Mouse (Mus musculus): ENCODE results near the gene Nsg2. TPM values are rescaled to one million over a fixed set of nuclear protein-coding genes. Genes with fewer than 3 reads are reported as not detected.
"Not testable (repeated sequence)": the region's sequence is repeated elsewhere in the genome, so short reads cannot be mapped to it uniquely, and the experiment has no call there.

Gene Nsg2
- under 1 TPM in 2 of 4 experiments, not detected in 2; 0.15 to 0.19 TPM for total RNA-seq (2022)

- DNase-seq (ENCODE audit: low spot score in 2 of 2): peak; percentile 12 to 48
These were observed at the start of gene Nsg2 for GRCm38 (mm10) chr11:32000281-32000680. Nsg2 (plus strand) TSS chr11:32000463.

DNA sequence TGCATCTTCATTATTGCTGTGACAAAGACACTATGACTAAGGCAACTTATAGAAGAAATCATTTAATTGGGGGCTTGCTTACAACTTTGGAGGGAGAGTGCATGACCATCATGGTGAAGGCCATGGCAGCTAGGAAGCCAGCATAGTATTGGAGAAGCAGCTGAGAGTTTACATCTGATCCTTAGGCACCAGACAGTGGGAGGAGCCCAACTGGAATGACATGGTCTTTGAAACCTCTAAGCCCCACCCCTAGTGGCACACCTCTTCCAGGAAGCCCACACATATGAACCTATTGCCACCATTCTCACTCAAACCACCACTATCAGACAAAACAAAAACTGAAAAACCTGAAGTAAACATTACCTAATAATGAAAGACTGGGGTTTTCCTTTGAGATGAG, 40.2 kb upstream of the Nsg2 start:
- DNase-seq (ENCODE audit: low spot score in 2 of 2): no peak

DNA sequence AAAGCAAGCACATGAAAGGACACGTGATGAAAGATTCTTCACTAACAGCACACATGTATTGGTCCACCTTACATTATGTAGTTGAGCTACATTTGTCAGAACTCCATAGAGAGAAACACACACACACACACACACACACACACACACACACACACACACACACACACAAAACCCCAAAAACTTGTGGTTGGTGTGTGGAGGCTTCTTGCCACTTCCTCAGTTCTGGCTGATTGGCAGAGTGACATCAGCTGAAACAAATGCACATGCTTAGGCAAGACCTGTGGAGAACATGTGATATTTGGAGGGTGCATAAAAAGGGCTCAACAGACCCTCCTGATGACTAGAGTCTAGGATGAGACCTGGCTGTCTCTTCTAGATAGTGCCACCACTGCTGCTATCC, 36.3 kb upstream of the Nsg2 start:
- no peak for DNase-seq (ENCODE audit: low spot score in 2 of 2)

DNA sequence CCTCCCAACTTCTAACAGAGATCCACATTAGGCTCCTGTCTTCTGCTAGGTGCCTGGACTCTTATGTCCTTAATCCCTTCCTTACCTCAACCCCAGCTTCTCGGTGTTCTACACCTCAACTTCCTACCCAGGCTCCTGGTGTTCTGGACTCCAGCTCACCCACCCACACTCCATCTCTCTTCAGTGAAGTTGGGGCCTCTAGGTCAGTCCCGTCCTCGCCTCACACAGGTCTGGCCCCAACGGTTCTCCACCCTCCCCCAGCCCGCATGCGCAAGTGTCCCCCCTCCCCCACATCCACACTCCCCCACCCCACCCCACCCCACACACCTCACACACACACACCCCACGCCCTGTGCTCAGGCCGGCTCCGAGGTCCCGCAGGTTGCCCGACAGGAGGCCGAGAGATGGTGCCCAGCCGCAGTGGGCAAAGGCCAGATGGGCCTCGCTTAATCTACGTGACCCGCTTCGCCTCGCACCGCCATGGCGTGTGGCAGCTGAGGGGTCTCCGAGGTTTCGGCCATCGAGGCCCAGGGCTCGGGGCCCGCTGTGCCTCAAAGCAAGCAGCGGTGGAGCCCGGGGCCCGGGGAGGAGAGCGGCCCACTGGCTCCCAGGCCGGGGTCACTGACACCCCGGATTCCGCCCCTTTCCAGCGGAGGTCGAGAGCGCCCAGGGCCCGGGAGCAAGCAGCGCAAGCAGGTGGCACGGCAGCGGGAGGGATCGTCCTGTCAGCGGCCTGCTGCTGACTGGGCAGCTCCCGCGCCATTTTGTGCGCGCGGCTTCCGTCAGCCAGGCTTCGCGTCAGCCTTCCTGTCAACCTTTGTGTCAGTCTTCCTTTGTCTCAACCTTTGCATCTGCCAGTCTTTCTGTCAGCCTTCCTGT, 34.8 kb upstream of the Nsg2 start, which contains the start of gene 4930524B15Rik:
Gene 4930524B15Rik, plus strand, starts transcription at position 337 of the 879 bp plus-strand sequence.
- DNase-seq (ENCODE audit: low spot score in 2 of 2): no peak

DNA sequence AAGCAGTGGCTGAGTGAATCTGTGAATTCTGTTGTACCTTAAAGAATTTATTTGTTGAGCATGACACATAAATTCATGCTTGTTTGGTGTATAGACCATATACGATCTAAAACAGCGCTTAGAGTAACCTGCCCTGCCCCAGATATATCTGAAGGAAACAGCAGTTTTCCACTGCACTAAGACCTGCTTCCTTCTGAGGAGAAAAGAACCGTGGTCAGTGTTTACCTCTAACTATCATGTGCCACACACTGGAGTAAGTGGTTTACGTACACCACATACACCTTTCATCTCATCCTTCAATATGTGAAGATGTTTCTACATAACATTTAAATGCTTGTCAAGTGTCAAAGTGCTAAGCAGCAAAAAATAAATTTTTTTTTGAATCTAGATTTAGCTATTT, 26.1 kb upstream of the Nsg2 start:
- no peak for DNase-seq (ENCODE audit: low spot score in 2 of 2)

GRCm38 (mm10) chr11:31974826-31975225, 25.4 kb upstream of the Nsg2 start:
- DNase-seq (ENCODE audit: low spot score in 2 of 2): no peak

DNA sequence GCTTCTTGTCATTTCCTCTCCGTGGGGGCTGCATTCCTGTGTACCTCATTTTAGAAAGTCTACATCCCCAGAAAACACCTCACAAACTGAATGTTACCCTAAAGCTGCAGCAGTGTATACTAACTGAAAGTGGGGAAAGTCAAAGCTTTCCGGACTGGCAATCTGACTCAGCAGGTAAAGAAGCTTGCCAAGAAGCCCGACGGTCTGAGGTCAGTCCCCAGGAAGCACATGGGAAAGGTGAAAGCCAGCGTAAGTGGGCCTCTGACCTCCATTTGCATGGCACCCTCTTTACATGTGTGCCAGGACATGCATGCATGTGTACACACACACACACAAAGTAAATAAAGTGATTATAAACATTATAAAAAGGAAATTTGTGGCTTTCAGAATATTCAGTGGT, 24.6 kb upstream of the Nsg2 start:
- DNase-seq (ENCODE audit: low spot score in 2 of 2): no peak

DNA sequence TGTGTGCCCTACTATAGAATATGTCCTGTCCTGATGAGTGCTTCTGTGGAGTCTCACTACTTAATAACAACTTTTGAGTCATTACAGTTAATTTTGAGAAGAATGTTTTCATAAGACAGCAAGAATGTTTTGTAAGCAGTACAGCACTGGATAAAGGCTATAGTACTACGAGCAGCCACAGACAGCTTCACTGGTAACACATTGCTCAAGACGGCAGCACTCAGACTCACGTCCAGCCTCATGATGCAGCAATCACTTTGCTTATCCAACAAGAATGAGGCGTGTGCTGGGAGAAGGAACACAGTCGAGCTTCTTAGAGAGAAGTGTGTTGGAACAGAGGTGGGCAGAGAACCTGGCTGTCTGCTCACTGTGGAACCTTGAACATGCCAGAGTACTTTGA, 24.1 kb upstream of the Nsg2 start:
- no peak for DNase-seq (ENCODE audit: low spot score in 2 of 2)

GRCm38 (mm10) chr11:31980089-31980488, 20.2 kb upstream of the Nsg2 start:
- not testable (repeated sequence) for DNase-seq (ENCODE audit: low spot score in 2 of 2)

GRCm38 (mm10) chr11:31981830-31982229, 18.4 kb upstream of the Nsg2 start:
- no peak for DNase-seq (ENCODE audit: low spot score in 2 of 2)

DNA sequence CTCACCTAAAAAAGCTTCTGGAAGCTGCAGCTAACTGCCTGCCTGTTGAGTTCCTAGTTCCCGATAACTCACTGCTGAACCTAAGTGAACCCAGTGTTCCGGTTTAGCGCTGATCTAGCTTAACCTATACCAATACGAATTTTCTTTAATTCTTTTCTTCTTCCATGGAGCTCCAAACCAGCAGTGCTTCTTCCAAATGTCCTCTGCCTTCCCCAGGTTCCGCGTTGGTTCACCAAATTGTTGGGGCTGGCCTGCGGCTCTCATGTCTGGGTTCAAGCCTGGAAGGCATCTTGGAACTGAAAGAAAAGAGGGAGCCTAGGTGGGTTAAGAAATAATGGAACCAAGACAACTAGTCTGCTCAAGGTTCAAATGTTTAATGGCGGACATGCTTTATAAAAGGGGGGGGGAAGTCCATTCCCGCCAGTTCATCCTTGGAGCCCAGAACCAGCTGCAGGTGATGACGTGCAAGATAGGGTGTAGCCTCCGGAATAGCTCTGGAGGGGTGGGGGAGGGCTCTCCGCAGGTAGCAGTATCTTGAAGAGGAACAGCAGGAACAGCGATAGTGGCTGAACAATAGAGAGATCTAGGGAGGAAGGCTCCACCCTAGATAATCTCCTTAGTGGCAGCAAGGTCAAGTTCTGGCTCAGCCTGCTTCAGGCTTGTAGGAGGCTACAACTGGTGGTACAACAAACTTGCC, 17.9 kb upstream of the Nsg2 start:
- not testable (repeated sequence) for DNase-seq (ENCODE audit: low spot score in 2 of 2)

GRCm38 (mm10) chr11:31983249-31983648, 17.0 kb upstream of the Nsg2 start:
- DNase-seq (ENCODE audit: low spot score in 2 of 2): no peak

DNA sequence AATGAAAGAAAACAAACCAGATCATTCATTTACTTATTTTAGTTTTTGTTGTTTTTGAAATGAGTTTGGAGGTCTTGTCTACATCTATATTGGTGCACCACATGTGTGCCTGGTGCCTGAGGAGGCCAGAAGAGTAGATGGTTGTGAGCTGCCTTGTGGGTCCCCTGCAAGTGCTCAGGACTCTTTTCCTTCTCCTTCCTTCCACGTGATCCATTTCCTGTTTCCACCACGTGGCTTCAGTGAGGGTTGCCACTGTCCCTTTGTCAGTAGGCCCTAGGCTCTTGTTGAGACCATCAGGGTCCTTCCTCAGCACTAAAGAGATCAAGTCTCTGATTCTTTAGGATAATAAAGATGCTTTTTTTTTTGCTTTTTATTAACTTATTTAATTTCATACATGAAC, 15.5 kb upstream of the Nsg2 start:
- no peak for DNase-seq (ENCODE audit: low spot score in 2 of 2)

- no peak for DNase-seq (ENCODE audit: low spot score in 2 of 2)
These were observed 7.7 kb upstream of the Nsg2 start for GRCm38 (mm10) chr11:31992535-31992934.

DNA sequence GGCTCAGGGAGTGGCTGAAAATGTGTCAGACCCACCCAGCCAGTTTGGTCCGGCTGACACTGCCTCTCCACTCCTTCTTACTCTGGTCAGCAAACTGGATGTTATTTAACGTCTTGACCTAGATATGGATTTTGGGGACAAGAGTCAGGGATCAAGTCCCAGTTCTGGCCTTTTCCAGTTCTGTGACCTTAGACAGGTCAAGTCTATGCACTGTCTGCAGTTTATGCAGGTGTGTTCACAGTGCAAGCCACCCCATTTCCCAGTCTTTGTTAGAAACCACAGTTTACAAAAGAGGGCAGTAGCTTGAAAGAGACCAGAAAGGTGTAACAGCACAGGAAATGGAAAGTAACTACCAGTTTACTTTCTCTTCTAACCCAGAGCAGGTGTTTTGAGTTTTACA, 547 bp upstream of the Nsg2 start:
- DNase-seq (ENCODE audit: low spot score in 2 of 2): no peak

DNA sequence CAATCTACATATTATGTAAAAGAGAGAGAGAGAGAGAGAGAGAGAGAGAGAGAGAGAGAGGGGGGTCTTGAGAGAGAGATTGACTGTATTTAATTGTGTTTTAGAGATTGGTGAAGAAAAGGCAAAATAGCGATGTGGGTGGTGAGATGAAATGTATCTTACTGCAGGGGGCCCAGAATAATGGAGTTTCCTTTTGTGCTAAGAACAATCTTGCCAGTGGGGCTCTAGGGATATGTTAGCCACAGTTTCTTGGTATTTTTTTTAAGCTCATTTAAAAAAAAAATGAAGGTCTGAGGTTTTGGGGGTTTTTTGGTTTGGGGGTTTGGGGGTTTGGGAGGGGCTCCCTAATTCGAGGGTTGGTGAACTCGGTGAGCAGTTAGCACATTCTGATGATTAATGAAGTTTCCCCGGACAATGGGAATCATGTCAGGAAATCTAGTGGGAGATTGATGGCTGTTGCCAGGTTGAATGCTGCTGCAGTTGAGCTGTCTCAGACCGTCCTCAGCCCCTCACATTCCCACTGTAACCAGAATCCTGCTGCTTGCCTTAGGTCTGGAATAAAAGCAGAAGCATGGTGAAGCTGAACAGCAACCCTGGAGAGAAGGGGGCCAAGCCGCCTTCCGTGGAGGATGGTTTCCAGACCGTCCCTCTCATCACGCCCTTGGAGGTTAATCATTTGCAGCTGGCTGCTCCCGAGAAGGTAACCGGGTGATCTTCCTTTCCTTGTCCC, 1.1 kb downstream of the Nsg2 start:
- no peak for DNase-seq (ENCODE audit: low spot score in 2 of 2)

GRCm38 (mm10) chr11:32002670-32003072, 2.4 kb downstream of the Nsg2 start:
- no peak for DNase-seq (ENCODE audit: low spot score in 2 of 2)

DNA sequence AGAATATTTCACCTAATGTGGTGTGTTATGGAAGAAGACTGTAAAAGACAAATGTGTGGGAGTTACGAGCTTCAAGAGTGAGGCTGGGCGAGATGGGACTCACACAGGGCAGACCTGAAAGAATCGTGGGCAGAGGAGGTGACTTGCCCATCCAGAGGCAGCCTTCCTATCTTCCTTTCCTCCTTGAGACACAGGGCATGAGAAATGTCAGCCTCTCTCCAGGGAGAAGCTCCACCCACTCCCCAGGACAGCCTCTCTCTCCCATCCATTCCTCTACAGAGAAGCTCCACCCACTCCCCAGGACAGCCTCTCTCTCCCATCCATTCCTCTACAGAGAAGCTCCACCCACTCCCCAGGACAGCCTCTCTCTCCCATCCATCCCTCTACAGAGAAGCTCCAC, 7.8 kb downstream of the Nsg2 start:
- DNase-seq (ENCODE audit: low spot score in 2 of 2): not testable (repeated sequence)

DNA sequence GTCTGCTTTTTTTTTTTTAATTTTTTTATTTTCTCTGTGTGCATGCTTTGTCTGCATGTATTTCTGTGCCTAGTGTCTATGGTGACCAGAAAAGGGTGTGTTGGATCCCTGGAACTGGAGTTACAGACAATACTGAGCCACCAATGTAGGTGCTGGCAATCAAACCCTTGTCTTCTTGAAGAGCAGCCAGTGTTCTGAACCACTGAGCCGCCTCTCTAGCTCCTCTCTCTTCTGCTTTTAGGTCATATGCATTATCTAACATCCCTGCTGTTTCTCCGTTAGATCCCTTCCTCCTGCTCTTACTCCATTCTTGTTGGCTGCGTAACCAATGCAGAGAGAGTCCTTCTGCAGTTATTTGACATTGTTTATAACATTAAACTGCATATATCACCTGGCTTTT, 8.6 kb downstream of the Nsg2 start:
- DNase-seq (ENCODE audit: low spot score in 2 of 2): no peak

DNA sequence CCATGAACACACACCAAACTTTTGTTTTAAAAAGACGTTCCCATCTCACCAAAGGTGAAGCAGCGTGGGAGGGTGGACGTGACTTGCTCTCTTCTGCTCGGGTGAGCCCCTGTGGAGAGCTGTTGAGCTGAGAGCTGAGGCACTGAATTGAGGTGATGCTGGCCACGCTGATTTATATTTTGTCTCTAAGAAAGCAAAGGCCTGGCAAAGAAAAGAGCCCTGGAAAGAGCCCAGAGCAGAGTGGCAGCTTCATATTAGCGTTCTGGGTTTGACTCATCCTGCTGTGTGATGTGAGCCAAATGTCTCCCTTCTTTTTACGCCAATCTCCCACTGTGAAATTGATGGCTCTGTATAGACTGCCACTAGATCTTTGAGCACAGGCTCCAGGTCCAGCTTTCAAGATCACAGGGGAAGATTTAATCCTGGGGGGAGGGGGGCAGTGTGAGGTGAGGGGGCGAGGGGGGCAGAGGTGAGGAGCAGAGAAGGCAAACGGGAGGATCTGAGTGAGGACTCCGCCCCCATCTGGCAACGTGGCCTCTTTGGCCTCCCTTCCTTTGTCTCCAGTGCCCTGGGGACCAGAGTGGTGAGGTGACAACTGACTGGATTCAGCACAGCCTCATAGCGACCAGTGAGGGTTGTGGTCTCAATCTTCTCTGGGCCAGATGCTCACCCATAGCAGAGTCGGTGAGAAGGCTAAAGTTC, 9.8 kb downstream of the Nsg2 start:
- no peak for DNase-seq (ENCODE audit: low spot score in 2 of 2)

DNA sequence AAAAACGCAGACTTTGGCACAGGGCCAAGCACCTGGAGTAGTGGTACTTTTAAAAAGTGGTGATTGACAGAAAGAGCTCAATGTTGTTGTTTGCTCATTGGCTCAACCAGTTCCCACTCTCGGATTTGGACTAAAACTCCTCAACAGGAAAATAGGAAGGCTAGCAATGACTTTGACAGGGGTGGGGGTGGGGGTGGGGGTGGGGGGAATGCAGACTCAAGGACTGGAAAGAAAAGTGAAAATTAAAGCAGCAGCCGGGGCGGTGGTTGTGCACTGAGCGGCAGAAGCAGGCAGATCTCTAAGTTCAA, 10.4 kb downstream of the Nsg2 start:
- DNase-seq (ENCODE audit: low spot score in 2 of 2): no peak
